Mouse (Mus musculus) fibroblast of lung, adult 2 months (primary cell): ENCODE results near the gene Nhej1.

ENCODE experiments used
- DNase-seq: peaks from one replicate; pipeline ENCODE4 v3.0.0-alpha.2; 2011; ENCODE audit warnings: low read depth

Nhej1 gene

GRCm38 (mm10) chr1:75125418-75125817 lies 418 bp upstream of the Nhej1 start:
- DNase-seq = no peak

DNA sequence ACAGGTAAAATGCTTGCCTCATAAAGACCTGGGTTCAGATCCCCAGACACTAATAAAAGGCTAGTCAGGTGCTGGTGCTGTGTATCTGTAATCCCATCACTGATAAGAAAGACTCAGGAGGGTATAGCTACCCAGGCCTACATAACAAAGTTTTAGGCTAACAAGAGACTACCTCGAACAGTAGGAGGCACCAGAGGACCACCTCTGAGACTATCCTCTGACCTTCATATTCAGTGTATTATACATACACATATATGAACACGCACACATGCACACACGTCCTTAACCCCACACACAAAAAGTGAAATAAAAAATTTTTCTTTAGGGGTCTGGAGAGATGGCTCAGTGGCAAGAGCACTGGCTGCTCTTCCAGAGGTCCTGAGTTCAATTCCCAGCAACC lies 2.8 kb downstream of the Nhej1 start:
- no peak for DNase-seq

GRCm38 (mm10) chr1:75052091-75052490 lies 72.9 kb downstream of the Nhej1 start:
- DNase-seq = no peak

DNA sequence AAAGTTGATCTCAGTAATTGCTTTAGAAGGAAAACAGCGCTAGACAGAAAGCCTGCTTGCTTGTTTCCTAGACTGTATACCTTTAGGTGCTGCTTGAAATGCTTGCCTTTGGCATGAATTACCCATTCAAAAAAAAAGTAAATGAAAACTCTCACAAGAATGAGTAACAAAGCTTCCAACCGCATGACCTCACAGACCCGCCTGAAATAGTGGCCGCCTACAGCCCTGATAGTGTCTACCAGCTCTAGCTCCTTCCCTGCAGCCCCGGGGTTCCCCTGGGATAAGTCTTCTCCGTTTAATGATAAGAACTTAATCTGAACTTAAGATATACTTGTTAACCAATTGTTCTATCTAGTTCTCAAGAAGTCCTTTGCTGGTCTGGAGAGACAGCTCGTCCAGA lies 73.6 kb downstream of the Nhej1 start:
- DNase-seq = no peak

GRCm38 (mm10) chr1:75048571-75048970 lies 76.4 kb downstream of the Nhej1 start:
- DNase-seq = no peak

DNA sequence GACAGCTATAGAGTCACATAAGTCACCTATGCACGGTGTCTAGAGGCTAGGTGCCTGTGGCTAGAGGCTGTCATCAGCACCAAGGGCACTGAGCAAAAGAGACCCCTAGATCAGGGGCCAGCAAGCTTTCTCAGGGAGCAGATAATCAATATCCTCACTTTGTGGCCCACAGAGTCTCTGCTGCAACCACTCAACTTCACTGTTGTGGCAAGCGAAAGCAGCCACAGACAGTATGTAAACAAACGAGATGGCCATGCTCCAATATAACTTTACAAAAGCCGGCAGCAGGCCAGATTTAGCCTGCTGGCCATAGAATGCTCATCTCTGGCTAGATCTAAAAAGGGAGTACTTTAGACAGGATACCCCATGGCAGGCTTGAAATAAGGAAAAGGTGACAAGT lies 77.0 kb downstream of the Nhej1 start:
- DNase-seq = no peak

GRCm38 (mm10) chr1:75040429-75040828 lies 84.6 kb downstream of the Nhej1 start:
- DNase-seq = peak; percentile 96

- DNase-seq = no peak
Measured at GRCm38 (mm10) chr1:75032041-75032440, 93.0 kb downstream of the Nhej1 start.

GRCm38 (mm10) chr1:75027061-75027779 lies 97.8 kb downstream of the Nhej1 start:
- DNase-seq = no peak

GRCm38 (mm10) chr1:75024419-75025199 lies 100.4 kb downstream of the Nhej1 start:
- peak; percentile 24 for DNase-seq

- DNase-seq = no peak
Measured at GRCm38 (mm10) chr1:75022216-75022615, 102.8 kb downstream of the Nhej1 start.

DNA sequence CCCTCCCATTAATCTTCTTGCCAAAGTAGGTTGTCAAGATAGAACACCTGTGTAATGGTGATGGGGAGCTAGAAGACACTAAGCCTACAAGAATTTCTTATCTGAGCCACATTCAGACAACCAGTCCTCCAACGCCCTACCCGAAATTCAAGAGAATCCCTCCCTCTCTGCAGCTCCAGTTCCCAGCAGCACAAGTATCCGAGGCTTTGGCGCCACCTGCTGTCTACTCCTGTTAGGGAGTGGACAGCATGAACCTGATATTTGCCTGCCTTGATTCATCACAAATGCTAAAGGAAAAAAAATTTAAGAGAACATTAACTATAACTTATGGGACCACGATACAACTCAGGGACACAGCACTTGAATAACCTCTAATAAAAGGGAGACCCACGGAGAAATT lies 108.2 kb downstream of the Nhej1 start:
- DNase-seq = peak; percentile 40

GRCm38 (mm10) chr1:75015551-75016265 lies 109.3 kb downstream of the Nhej1 start:
- DNase-seq = no peak

GRCm38 (mm10) chr1:75014210-75014845 lies 110.7 kb downstream of the Nhej1 start:
- no peak for DNase-seq

- DNase-seq = no peak
Measured at GRCm38 (mm10) chr1:75010817-75011216, 114.2 kb downstream of the Nhej1 start.

GRCm38 (mm10) chr1:75010203-75010602 lies 114.8 kb downstream of the Nhej1 start:
- no peak for DNase-seq

DNA sequence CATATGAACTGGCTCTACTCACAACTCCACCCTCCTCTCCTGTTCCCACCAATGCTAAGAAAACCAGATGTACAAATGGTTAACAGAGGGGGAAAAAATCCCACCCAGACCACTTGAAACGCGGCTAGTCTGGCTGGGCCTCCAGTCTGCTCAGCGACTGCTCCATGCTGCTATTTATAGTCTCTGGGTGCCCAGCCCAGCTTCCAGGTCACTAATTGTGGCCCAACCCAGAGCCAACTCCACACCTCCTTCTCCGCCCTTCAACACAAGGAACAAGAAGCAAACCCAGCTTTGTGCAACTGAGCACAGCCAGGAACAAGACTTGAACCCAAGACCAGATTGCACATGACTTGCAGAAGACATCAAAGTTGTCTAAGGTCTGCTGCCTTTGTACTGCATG lies 119.0 kb downstream of the Nhej1 start:
- DNase-seq = no peak

- DNase-seq = no peak
Measured at GRCm38 (mm10) chr1:75001183-75001582, 123.8 kb downstream of the Nhej1 start.

- DNase-seq = no peak
Measured at GRCm38 (mm10) chr1:75000496-75000895, 124.5 kb downstream of the Nhej1 start.

GRCm38 (mm10) chr1:74999173-74999572 lies 125.8 kb downstream of the Nhej1 start:
- DNase-seq = no peak

- no peak for DNase-seq
Measured at GRCm38 (mm10) chr1:74997231-74997630, 127.8 kb downstream of the Nhej1 start.

DNA sequence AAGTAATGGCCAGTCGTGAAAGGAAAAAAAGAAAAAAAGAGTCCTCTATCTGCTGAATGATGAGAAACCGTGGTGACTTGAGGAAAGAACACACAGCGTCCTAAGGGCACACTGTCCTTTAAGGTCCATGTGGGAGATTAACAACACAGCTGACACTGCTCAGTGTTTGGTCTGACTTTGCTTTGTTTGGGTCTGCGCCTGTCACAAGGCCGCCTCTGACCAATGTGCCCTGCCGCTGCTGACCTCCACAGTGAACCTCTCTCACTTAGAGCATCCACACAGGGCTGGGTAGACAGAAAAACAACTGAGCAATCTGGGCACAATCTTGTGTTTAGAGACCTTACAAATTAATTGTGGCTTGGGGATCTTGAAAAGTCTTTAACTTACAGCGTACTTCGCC lies 148.0 kb downstream of the Nhej1 start:
- DNase-seq = no peak
